Mouse (Mus musculus) lung, embryonic 15.5 days (tissue): ENCODE measurements around the gene Dab2ip. TPM values are rescaled to one million over a fixed set of nuclear protein-coding genes. Genes with fewer than 3 reads are reported as not detected.

Experiments used
- ATAC-seq: fragments of 200-750 bp; cut with Nextera tagmentation; 2 replicates; pipeline ENCODE4 v1.8.0; 2017; ENCODE audit warnings: moderate number of reproducible peaks, borderline replicate concordance; ENCODE audit not compliant: low FRiP score, low TSS enrichment; ENCODE audit errors: extremely low read depth
- H3K27ac ChIP-seq: fragments of 300-500 bp; sonication (generic); 2 replicates; pipeline ENCODE4 v1.5.1; 2015; ENCODE audit warnings: moderate library complexity, mild to moderate bottlenecking, inconsistent platforms
- H3K27me3 ChIP-seq: fragments of 300-500 bp; sonication (generic); 2 replicates; pipeline ENCODE4 v1.6.1; 2015; ENCODE audit warnings: inconsistent platforms
- H3K36me3 ChIP-seq: fragments of 300-500 bp; sonication (generic); 2 replicates; pipeline ENCODE4 v1.6.1; 2015; ENCODE audit warnings: inconsistent platforms
- H3K4me1 ChIP-seq: fragments of 300-500 bp; sonication (generic); 2 replicates; pipeline ENCODE4 v1.6.1; 2015; ENCODE audit warnings: inconsistent platforms
- H3K4me2 ChIP-seq: fragments of 300-500 bp; sonication (generic); 2 replicates; pipeline ENCODE4 v1.6.1; 2015; ENCODE audit warnings: inconsistent platforms, mild to moderate bottlenecking, moderate library complexity
- H3K4me3 ChIP-seq: fragments of 300-500 bp; sonication (generic); 2 replicates; pipeline ENCODE4 v1.5.1; 2015; ENCODE audit warnings: mild to moderate bottlenecking, inconsistent platforms
- H3K9ac ChIP-seq: fragments of 300-500 bp; sonication (generic); 2 replicates; pipeline ENCODE4 v1.6.1; 2015; ENCODE audit warnings: inconsistent platforms
- H3K9me3 ChIP-seq: fragments of 300-500 bp; sonication (generic); 2 replicates; pipeline ENCODE4 v1.6.1; 2016; ENCODE audit warnings: inconsistent platforms
- WGBS: fragments of 180-500 bp; shearing (Covaris S2); methylation state at CpG from one replicate; pipeline ENCODE4 v1.1.7; 2015; 5-methylcytosine and 5-hydroxymethylcytosine counted together
- polyA plus RNA-seq: library from polyadenylated mRNA; unstranded; fragments of >200 nt; fragmentation: Nextera tagmentation; extraction: Ambion mirVana; gene quantifications from 2 replicates; pipeline ENCODE4 v1.2.1, GENCODE M21; 2015

Gene Dab2ip
- polyA plus RNA-seq, 1 experiment from 2014 or later = 54.2 TPM

GRCm38 (mm10) chr2:35627298-35627898 lies 69.3 kb downstream of the Dab2ip start:
- Histone ChIP-seq H3K4me2 (no peak overlapping the region), H3K36me3 (no peaks in the 10 kb centered on the region), H3K27me3 (no peaks in the 10 kb centered on the region), H3K4me3 (no peak overlapping the region), H3K27ac (peak overlapping the region; percentile 30; the same call in 1 of the 2 replicates), H3K9me3 (no peaks in the 10 kb centered on the region), H3K4me1 (peaks cover 59% of the 10 kb centered on the region), H3K9ac (no peak overlapping the region)
- WGBS = 26% methylated on average over 11 of the region's 11 CpGs
- ATAC-seq = no peak

DNA sequence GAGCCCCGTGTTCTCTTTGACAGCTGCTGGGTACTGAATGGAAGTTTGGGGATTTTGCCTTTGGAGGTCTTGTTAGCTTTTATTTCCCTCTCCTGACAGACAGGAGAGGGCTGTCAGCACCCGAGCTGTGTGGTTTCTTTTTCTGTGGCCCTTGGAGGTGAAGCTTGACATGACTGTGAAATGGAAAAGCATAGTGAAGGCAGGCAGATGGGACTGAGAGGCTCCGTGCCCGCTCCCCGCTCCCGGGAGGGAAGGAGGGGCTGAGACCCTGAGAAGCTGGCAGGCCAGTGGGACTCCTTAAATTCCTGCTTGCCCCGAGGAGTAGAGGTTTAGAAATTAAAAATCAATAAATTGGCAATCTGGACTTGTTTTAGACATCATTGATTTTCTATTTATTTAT lies 70.0 kb downstream of the Dab2ip start:
- Histone ChIP-seq H3K27ac (no peak overlapping the region), H3K4me3 (no peak overlapping the region), H3K9ac (no peak overlapping the region), H3K4me1 (peaks cover 53% of the 10 kb centered on the region), H3K36me3 (no peaks in the 10 kb centered on the region), H3K9me3 (no peaks in the 10 kb centered on the region), H3K4me2 (no peak overlapping the region), H3K27me3 (no peaks in the 10 kb centered on the region)
- no peak for ATAC-seq
- 54% methylated on average over 7 of the region's 7 CpGs for WGBS

GRCm38 (mm10) chr2:35628656-35629055 lies 70.6 kb downstream of the Dab2ip start:
- no peaks in the 10 kb centered on the region for H3K36me3 ChIP-seq
- no peaks in the 10 kb centered on the region for H3K27me3 ChIP-seq
- no peak overlapping the region for H3K9ac ChIP-seq
- 86% methylated on average over 4 of the region's 4 CpGs for WGBS
- no peaks in the 10 kb centered on the region for H3K9me3 ChIP-seq
- H3K27ac ChIP-seq = no peak overlapping the region
- no peak overlapping the region for H3K4me2 ChIP-seq
- H3K4me3 ChIP-seq = no peak overlapping the region
- peaks cover 47% of the 10 kb centered on the region for H3K4me1 ChIP-seq
- no peak for ATAC-seq

DNA sequence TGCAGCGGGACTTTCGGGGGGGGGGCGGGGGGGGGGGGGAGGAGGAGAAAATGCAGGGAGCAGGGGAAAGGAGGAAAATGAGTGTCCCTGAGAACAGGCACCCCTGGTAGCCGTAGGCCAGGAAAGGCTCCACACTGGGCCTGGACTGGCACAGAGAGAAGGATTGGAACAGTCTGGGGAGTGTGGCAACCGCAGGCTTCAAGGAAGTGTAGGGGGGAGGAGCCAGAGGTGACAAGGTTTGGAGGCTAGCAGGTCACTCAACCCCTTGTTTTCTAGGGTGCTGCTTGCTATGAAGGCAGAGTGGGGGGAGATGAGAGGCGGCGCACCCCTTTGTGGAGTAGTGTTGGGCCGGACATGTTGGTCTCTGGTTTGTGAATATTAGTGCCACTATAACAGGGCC lies 71.1 kb downstream of the Dab2ip start:
- Histone ChIP-seq H3K4me1 (peaks cover 42% of the 10 kb centered on the region), H3K4me3 (no peak overlapping the region), H3K9me3 (no peaks in the 10 kb centered on the region), H3K27ac (no peak overlapping the region), H3K4me2 (no peak overlapping the region), H3K27me3 (no peaks in the 10 kb centered on the region), H3K36me3 (no peaks in the 10 kb centered on the region), H3K9ac (no peak overlapping the region)
- ATAC-seq = no peak
- 94% methylated on average over 5 of the region's 8 CpGs for WGBS

- Histone ChIP-seq H3K4me1 (peaks cover 16% of the 10 kb centered on the region), H3K4me2 (no peak overlapping the region), H3K9ac (no peak overlapping the region), H3K4me3 (no peak overlapping the region), H3K36me3 (no peaks in the 10 kb centered on the region), H3K27me3 (no peaks in the 10 kb centered on the region), H3K27ac (no peak overlapping the region), H3K9me3 (no peaks in the 10 kb centered on the region)
- no peak for ATAC-seq
- 81% methylated on average over 4 of the region's 4 CpGs for WGBS
These were observed 75.3 kb downstream of the Dab2ip start for GRCm38 (mm10) chr2:35633392-35633791.

- Histone ChIP-seq H3K36me3 (no peaks in the 10 kb centered on the region), H3K9ac (no peak overlapping the region), H3K4me2 (no peak overlapping the region), H3K4me3 (no peak overlapping the region), H3K27me3 (no peaks in the 10 kb centered on the region), H3K9me3 (no peaks in the 10 kb centered on the region), H3K4me1 (peaks cover 14% of the 10 kb centered on the region), H3K27ac (peak overlapping the region; percentile 34; the same call in 1 of the 2 replicates)
- no peak for ATAC-seq
- WGBS = 66% methylated on average over 4 of the region's 4 CpGs
These were observed 76.9 kb downstream of the Dab2ip start for GRCm38 (mm10) chr2:35634963-35635362.

GRCm38 (mm10) chr2:35635541-35635940 lies 77.5 kb downstream of the Dab2ip start:
- Histone ChIP-seq H3K27ac (peak overlapping the region; percentile 34; the same call in 1 of the 2 replicates), H3K36me3 (no peaks in the 10 kb centered on the region), H3K27me3 (no peaks in the 10 kb centered on the region), H3K9me3 (no peaks in the 10 kb centered on the region), H3K9ac (no peak overlapping the region), H3K4me3 (no peak overlapping the region), H3K4me1 (peaks cover 19% of the 10 kb centered on the region), H3K4me2 (no peak overlapping the region)
- no peak for ATAC-seq
- 57% methylated on average over 4 of the region's 4 CpGs for WGBS

DNA sequence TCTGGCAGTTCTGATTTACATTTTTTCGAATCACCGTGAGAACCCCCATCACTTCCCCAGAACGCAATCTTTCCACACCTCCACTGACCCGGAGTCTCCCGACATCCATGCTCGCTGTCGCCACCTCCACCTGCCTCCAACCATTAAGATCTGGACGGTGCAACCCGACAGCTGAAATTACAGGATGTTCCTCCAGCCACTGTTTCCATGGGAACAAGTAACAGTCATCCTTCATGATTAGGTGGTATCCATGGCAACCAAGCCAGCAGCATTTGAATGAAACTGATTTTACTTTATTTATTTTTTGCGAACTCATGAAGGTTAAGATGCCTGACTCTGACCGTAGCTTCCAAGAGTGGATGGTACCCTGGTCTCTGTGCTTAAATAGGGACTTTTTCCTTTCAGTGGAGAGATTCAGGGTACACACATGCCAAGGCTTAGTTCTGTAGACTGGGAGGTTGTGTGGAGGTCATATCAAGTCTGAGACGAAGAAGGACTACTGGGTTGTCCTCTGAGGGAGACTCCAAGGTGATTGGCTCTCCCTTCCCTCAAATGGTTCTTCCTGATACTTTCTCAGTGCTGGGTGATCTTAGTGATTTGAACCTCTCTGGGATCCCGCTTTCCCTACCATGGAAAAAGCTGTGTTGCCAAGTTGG lies 79.9 kb downstream of the Dab2ip start:
- no peaks in the 10 kb centered on the region for H3K27me3 ChIP-seq
- H3K4me1 ChIP-seq = peaks cover 24% of the 10 kb centered on the region
- no peak overlapping the region for H3K4me2 ChIP-seq
- H3K36me3 ChIP-seq = 0 out of 2 replicates have a peak, but pooled peaks cover 2% of the 10 kb centered on the region
- H3K9me3 ChIP-seq = no peaks in the 10 kb centered on the region
- no peak for ATAC-seq
- no peak overlapping the region for H3K27ac ChIP-seq
- H3K4me3 ChIP-seq = no peak overlapping the region
- H3K9ac ChIP-seq = no peak overlapping the region
- 67% methylated on average over 13 of the region's 13 CpGs for WGBS

- H3K27ac ChIP-seq = no peak overlapping the region
- 79% methylated on average over 2 of the region's 2 CpGs for WGBS
- peaks cover 7% of the 10 kb centered on the region; the same call in 1 of the 2 replicates for H3K36me3 ChIP-seq
- H3K4me2 ChIP-seq = no peak overlapping the region
- H3K9me3 ChIP-seq = no peaks in the 10 kb centered on the region
- no peak for ATAC-seq
- H3K9ac ChIP-seq = no peak overlapping the region
- H3K27me3 ChIP-seq = no peaks in the 10 kb centered on the region
- no peak overlapping the region for H3K4me3 ChIP-seq
- peaks cover 18% of the 10 kb centered on the region for H3K4me1 ChIP-seq
These were observed 81.7 kb downstream of the Dab2ip start for GRCm38 (mm10) chr2:35639799-35640198.

DNA sequence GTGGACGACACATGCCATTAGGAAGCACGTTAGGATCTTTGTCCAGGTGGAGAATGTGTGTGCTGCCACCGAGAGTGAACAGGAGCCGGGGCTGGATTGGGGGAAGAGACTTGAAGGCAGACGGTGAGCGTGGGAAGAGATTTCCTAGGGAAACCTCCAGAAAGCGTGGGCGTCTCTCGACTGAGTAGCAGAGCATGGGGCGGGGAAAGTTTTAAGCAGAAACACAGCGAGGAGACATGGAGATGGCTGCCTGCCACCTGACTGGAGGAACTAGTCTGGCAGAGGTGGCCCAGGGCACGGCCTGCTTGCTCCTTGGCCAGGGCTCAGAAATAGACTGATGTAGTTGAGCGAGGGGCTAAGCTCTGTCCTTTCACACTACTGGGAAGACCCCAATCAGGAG lies 82.5 kb downstream of the Dab2ip start:
- Histone ChIP-seq H3K4me2 (no peak overlapping the region), H3K4me1 (peaks cover 13% of the 10 kb centered on the region), H3K36me3 (peaks cover 10% of the 10 kb centered on the region; the same call in 1 of the 2 replicates), H3K9me3 (no peaks in the 10 kb centered on the region), H3K9ac (no peak overlapping the region), H3K27ac (no peak overlapping the region), H3K4me3 (no peak overlapping the region), H3K27me3 (no peaks in the 10 kb centered on the region)
- ATAC-seq = 0 out of 2 replicates have a peak, but pooled peaks have one; percentile 17
- 47% methylated on average over 13 of the region's 13 CpGs for WGBS

- no peak for ATAC-seq
- Histone ChIP-seq H3K4me1 (peaks cover 12% of the 10 kb centered on the region), H3K27me3 (no peaks in the 10 kb centered on the region), H3K4me2 (no peak overlapping the region), H3K27ac (no peak overlapping the region), H3K4me3 (no peak overlapping the region), H3K9me3 (no peaks in the 10 kb centered on the region), H3K9ac (no peak overlapping the region), H3K36me3 (peaks cover 10% of the 10 kb centered on the region; the same call in 1 of the 2 replicates)
- WGBS = 75% methylated on average over 7 of the region's 7 CpGs
These were observed 84.2 kb downstream of the Dab2ip start for GRCm38 (mm10) chr2:35642224-35642623.

DNA sequence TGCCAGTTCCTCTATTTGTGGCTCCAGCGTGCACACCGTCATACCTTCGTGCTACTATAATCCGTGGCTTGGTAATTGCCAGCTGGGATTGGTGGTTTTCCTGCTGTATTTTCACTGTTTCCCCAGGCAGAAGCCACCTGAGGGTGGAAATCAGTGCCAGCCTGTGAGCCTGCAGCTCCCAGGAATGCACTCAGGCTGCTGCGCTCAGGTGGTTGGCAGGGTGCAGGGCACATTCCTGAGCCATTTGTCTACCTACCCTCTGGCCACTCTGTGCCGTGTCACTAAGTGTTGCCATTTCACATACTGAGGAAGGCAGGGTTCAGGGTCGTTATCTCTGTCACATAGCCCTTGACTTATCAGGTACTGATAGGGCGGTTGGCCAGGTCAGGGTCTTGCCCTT lies 88.5 kb downstream of the Dab2ip start:
- Histone ChIP-seq H3K9ac (no peak overlapping the region), H3K4me2 (no peak overlapping the region), H3K4me3 (no peak overlapping the region), H3K9me3 (no peaks in the 10 kb centered on the region), H3K27ac (no peak overlapping the region), H3K4me1 (no peaks in the 10 kb centered on the region), H3K27me3 (no peaks in the 10 kb centered on the region), H3K36me3 (peaks cover 10% of the 10 kb centered on the region; the same call in 1 of the 2 replicates)
- ATAC-seq = no peak
- WGBS = 69% methylated on average over 8 of the region's 8 CpGs
